Mouse (Mus musculus): Measurements from ENCODE around the gene Dynlt1a. TPM values are rescaled to one million over a fixed set of nuclear protein-coding genes. Genes with fewer than 3 reads are reported as not detected.
"Not testable (repeated sequence)": the region's sequence is repeated elsewhere in the genome, so short reads cannot be mapped to it uniquely, and the experiment has no call there.

Gene Dynlt1a
- 4.9 and 5.9 TPM in 2 replicates for polyA plus RNA-seq (2011; ENCODE audit: insufficient read depth, insufficient read length, low read depth, missing spikeins)

- H3K4me3 ChIP-seq (ENCODE audit: low read depth, low read length): peak within 1 kb of the TSS; percentile 58
- not testable (repeated sequence) for H3K9me3 ChIP-seq (replicated peaks; ENCODE audit: control insufficient read depth, insufficient read depth, low read length, poor library complexity, severe bottlenecking); H3K4me1 ChIP-seq (ENCODE audit: control insufficient read depth, insufficient read depth, low read length); H3K9ac ChIP-seq (ENCODE audit: low read depth, poor library complexity, severe bottlenecking); H3K36me3 ChIP-seq (ENCODE audit: control insufficient read depth, insufficient read depth, low read length, poor library complexity, severe bottlenecking); H3K27me3 ChIP-seq (ENCODE audit: control insufficient read depth, insufficient read depth, low read length, poor library complexity, severe bottlenecking); H3K27ac ChIP-seq (ENCODE audit: insufficient read depth, low read length)
Measured at GRCm38 (mm10) chr17:6317339-6317985, at the start of gene Dynlt1a. Gene Dynlt1a, minus strand, starts transcription at chr17:6317500.

- H3K27ac ChIP-seq (ENCODE audit: insufficient read depth, low read length); H3K9me3 ChIP-seq (replicated peaks; ENCODE audit: control insufficient read depth, insufficient read depth, low read length, poor library complexity, severe bottlenecking); H3K27me3 ChIP-seq (ENCODE audit: control insufficient read depth, insufficient read depth, low read length, poor library complexity, severe bottlenecking); H3K9ac ChIP-seq (ENCODE audit: low read depth, poor library complexity, severe bottlenecking); H3K36me3 ChIP-seq (ENCODE audit: control insufficient read depth, insufficient read depth, low read length, poor library complexity, severe bottlenecking); H3K4me1 ChIP-seq (ENCODE audit: control insufficient read depth, insufficient read depth, low read length); H3K4me3 ChIP-seq (ENCODE audit: low read depth, low read length): not testable (repeated sequence)
Measured at GRCm38 (mm10) chr17:6355256-6355655, 38.0 kb upstream of the Dynlt1a start.

- H3K27ac ChIP-seq (ENCODE audit: insufficient read depth, low read length); H3K36me3 ChIP-seq (ENCODE audit: control insufficient read depth, insufficient read depth, low read length, poor library complexity, severe bottlenecking); H3K4me1 ChIP-seq (ENCODE audit: control insufficient read depth, insufficient read depth, low read length): not testable (repeated sequence)
Measured at GRCm38 (mm10) chr17:6342606-6343294, 25.4 kb upstream of the Dynlt1a start.

GRCm38 (mm10) chr17:6328997-6329396, 11.7 kb upstream of the Dynlt1a start:
- not testable (repeated sequence) for H3K27ac ChIP-seq (ENCODE audit: insufficient read depth, low read length); H3K36me3 ChIP-seq (ENCODE audit: control insufficient read depth, insufficient read depth, low read length, poor library complexity, severe bottlenecking); H3K9me3 ChIP-seq (replicated peaks; ENCODE audit: control insufficient read depth, insufficient read depth, low read length, poor library complexity, severe bottlenecking); H3K27me3 ChIP-seq (ENCODE audit: control insufficient read depth, insufficient read depth, low read length, poor library complexity, severe bottlenecking); H3K4me1 ChIP-seq (ENCODE audit: control insufficient read depth, insufficient read depth, low read length); H3K4me3 ChIP-seq (ENCODE audit: low read depth, low read length); H3K9ac ChIP-seq (ENCODE audit: low read depth, poor library complexity, severe bottlenecking)

More at GRCm38 (mm10) chr17:6342606-6343294, 25.4 kb upstream of the Dynlt1a start:
- H3K27me3 ChIP-seq (ENCODE audit: control insufficient read depth, insufficient read depth, low read length, poor library complexity, severe bottlenecking); H3K4me3 ChIP-seq (ENCODE audit: low read depth, low read length); H3K9ac ChIP-seq (ENCODE audit: low read depth, poor library complexity, severe bottlenecking); H3K9me3 ChIP-seq (replicated peaks; ENCODE audit: control insufficient read depth, insufficient read depth, low read length, poor library complexity, severe bottlenecking): not testable (repeated sequence)

- not testable (repeated sequence) for H3K27ac ChIP-seq (ENCODE audit: insufficient read depth, low read length); H3K9ac ChIP-seq (ENCODE audit: low read depth, poor library complexity, severe bottlenecking); H3K4me1 ChIP-seq (ENCODE audit: control insufficient read depth, insufficient read depth, low read length); H3K9me3 ChIP-seq (replicated peaks; ENCODE audit: control insufficient read depth, insufficient read depth, low read length, poor library complexity, severe bottlenecking); H3K27me3 ChIP-seq (ENCODE audit: control insufficient read depth, insufficient read depth, low read length, poor library complexity, severe bottlenecking); H3K4me3 ChIP-seq (ENCODE audit: low read depth, low read length); H3K36me3 ChIP-seq (ENCODE audit: control insufficient read depth, insufficient read depth, low read length, poor library complexity, severe bottlenecking)
Measured at GRCm38 (mm10) chr17:6327554-6327953, 10.3 kb upstream of the Dynlt1a start.

- H3K36me3 ChIP-seq (ENCODE audit: control insufficient read depth, insufficient read depth, low read length, poor library complexity, severe bottlenecking); H3K9ac ChIP-seq (ENCODE audit: low read depth, poor library complexity, severe bottlenecking); H3K27me3 ChIP-seq (ENCODE audit: control insufficient read depth, insufficient read depth, low read length, poor library complexity, severe bottlenecking); H3K4me3 ChIP-seq (ENCODE audit: low read depth, low read length); H3K4me1 ChIP-seq (ENCODE audit: control insufficient read depth, insufficient read depth, low read length); H3K9me3 ChIP-seq (replicated peaks; ENCODE audit: control insufficient read depth, insufficient read depth, low read length, poor library complexity, severe bottlenecking); H3K27ac ChIP-seq (ENCODE audit: insufficient read depth, low read length): not testable (repeated sequence)
Measured at GRCm38 (mm10) chr17:6325543-6325942, 8.2 kb upstream of the Dynlt1a start.

GRCm38 (mm10) chr17:6325021-6325420, 7.7 kb upstream of the Dynlt1a start:
- H3K27me3 ChIP-seq (ENCODE audit: control insufficient read depth, insufficient read depth, low read length, poor library complexity, severe bottlenecking); H3K27ac ChIP-seq (ENCODE audit: insufficient read depth, low read length); H3K9ac ChIP-seq (ENCODE audit: low read depth, poor library complexity, severe bottlenecking); H3K9me3 ChIP-seq (replicated peaks; ENCODE audit: control insufficient read depth, insufficient read depth, low read length, poor library complexity, severe bottlenecking); H3K4me1 ChIP-seq (ENCODE audit: control insufficient read depth, insufficient read depth, low read length); H3K36me3 ChIP-seq (ENCODE audit: control insufficient read depth, insufficient read depth, low read length, poor library complexity, severe bottlenecking); H3K4me3 ChIP-seq (ENCODE audit: low read depth, low read length): not testable (repeated sequence)

GRCm38 (mm10) chr17:6321778-6322101, 4.4 kb upstream of the Dynlt1a start:
- not testable (repeated sequence) for H3K27me3 ChIP-seq (ENCODE audit: control insufficient read depth, insufficient read depth, low read length, poor library complexity, severe bottlenecking); H3K36me3 ChIP-seq (ENCODE audit: control insufficient read depth, insufficient read depth, low read length, poor library complexity, severe bottlenecking); H3K27ac ChIP-seq (ENCODE audit: insufficient read depth, low read length); H3K4me3 ChIP-seq (ENCODE audit: low read depth, low read length); H3K9ac ChIP-seq (ENCODE audit: low read depth, poor library complexity, severe bottlenecking); H3K4me1 ChIP-seq (ENCODE audit: control insufficient read depth, insufficient read depth, low read length); H3K9me3 ChIP-seq (replicated peaks; ENCODE audit: control insufficient read depth, insufficient read depth, low read length, poor library complexity, severe bottlenecking)

- H3K4me3 ChIP-seq (ENCODE audit: low read depth, low read length): peak overlapping the region; percentile 50
- H3K9me3 ChIP-seq (replicated peaks; ENCODE audit: control insufficient read depth, insufficient read depth, low read length, poor library complexity, severe bottlenecking); H3K36me3 ChIP-seq (ENCODE audit: control insufficient read depth, insufficient read depth, low read length, poor library complexity, severe bottlenecking); H3K27ac ChIP-seq (ENCODE audit: insufficient read depth, low read length); H3K4me1 ChIP-seq (ENCODE audit: control insufficient read depth, insufficient read depth, low read length); H3K9ac ChIP-seq (ENCODE audit: low read depth, poor library complexity, severe bottlenecking); H3K27me3 ChIP-seq (ENCODE audit: control insufficient read depth, insufficient read depth, low read length, poor library complexity, severe bottlenecking): not testable (repeated sequence)
Measured at GRCm38 (mm10) chr17:6321081-6321777, 3.9 kb upstream of the Dynlt1a start.
